Mouse (Mus musculus): ENCODE data around the gene Cdh26.

Gene Cdh26

DNA sequence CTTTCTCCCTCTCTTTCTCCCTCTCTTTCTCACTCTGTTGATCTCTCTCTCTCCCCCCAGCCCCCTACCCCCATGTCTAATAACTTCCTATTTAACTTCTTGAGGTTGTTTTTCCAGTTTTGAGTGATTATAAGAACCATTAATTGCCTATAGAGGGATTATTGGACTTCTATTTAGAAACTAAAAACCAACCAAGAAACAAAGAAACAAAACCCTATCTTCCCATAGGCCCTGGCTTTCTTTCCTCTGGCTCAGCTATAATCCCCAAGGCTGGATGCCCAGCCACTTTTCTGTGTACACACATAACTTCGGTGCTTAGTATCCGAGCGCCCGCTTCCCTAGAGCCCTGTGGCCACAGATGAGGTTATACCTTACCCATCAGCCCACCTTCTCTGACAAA is at the start of gene Cdh26:
Cdh26 (plus strand) TSS at position 301 of the 400 bp plus-strand sequence.
- DNase-seq (ENCODE audit: low spot score), result no peak

GRCm38 (mm10) chr2:178407053-178407815 is 23.1 kb upstream of the Cdh26 start, which contains the start of gene Sycp2:
Sycp2 (minus strand) TSS chr2:178407685.
- DNase-seq (ENCODE audit: low spot score), result no peak

- DNase-seq (ENCODE audit: low spot score), result no peak
These were observed 21.3 kb upstream of the Cdh26 start for GRCm38 (mm10) chr2:178409024-178409423.

- DNase-seq (ENCODE audit: low spot score), result no peak
These were observed 20.0 kb upstream of the Cdh26 start for GRCm38 (mm10) chr2:178410286-178410685.

GRCm38 (mm10) chr2:178412598-178412997 is 17.7 kb upstream of the Cdh26 start:
- peak; percentile 54 for DNase-seq (ENCODE audit: low spot score)

DNA sequence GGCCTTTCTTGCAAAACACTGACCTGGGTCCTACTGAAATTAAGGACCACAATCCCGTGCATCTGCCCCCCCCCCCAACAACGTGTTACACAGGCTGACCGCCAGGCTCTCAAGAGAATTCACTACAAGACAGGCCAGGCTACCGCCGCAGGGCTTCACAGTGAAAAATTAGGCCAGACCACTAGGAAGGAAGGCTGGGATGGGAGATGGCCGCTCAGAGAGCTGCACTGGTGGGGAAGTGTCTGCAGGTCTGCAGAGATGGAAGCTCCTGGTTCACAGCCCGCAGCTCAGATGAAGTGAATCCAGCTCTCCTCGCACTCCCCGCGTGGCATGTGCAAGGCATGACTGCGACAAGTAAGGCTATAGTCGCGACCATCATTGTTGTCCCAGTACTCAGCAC is 17.2 kb upstream of the Cdh26 start:
- no peak for DNase-seq (ENCODE audit: low spot score)

- no peak for DNase-seq (ENCODE audit: low spot score)
These were observed 16.7 kb upstream of the Cdh26 start for GRCm38 (mm10) chr2:178413481-178414260.

- peak; percentile 35 for DNase-seq (ENCODE audit: low spot score)
These were observed 15.8 kb upstream of the Cdh26 start, which contains the start of the genes Ppp1r3d and Fam217b for GRCm38 (mm10) chr2:178414261-178415149. Ppp1r3d (minus strand) TSS chr2:178414472. Fam217b (plus strand) TSS chr2:178414524.

DNA sequence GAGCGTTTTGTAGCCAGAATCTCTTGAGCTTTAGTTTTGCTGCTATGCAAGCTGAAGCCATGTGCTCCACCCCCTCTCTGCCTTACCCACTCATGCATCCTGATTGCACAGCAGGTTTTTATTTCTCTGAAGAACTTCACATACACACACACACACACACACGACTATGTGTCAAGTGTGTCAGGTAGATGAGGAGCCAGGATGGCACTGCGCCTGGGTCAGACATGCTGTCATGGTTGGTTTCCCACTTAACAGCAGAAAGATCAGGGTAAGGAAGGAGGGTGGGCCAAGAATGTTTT is 15.2 kb upstream of the Cdh26 start:
- DNase-seq (ENCODE audit: low spot score), result no peak

DNA sequence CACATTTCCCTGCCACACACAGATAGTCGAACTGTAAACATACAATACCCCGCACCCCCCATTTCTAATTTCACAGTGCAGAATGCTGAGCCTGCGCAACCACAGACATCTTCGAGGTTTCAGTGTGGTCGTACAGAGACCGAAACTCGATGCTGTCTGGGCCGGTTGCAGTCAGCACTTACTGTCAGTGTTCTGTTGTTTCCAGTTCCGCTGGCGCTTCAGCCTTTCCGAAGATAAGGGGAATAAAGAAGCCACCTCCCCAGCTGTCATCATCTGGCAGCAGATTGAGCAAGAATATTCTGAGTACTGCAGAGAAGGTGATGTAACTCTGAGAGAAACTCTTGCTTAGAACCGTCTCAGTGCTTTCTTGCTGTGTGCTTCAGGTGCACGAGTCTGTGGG is 13.9 kb upstream of the Cdh26 start:
- DNase-seq (ENCODE audit: low spot score), result peak; percentile 45

- DNase-seq (ENCODE audit: low spot score), result no peak
These were observed 13.4 kb upstream of the Cdh26 start for GRCm38 (mm10) chr2:178416970-178417369.

- no peak for DNase-seq (ENCODE audit: low spot score)
These were observed 9.8 kb upstream of the Cdh26 start for GRCm38 (mm10) chr2:178420576-178420975.

DNA sequence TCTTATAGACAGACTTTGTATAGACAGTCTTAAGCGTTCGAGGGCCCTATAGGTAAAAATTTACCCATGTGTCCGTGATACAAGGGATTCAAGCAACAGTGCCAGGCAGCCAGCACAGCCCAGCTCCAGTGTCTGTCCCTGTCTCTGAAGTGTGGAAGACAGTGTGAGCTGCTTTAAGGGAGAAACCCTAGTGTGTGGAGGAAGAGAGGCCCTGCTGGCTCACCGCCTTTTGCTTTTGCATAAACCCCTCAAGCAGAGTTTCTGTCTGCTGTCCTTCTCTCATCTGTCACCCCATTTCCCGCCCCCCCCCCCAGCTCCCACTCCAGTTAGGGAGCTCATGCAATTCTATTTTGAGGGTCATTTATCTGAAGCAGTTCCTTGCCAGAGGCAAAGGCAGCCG is 8.7 kb upstream of the Cdh26 start:
- no peak for DNase-seq (ENCODE audit: low spot score)

DNA sequence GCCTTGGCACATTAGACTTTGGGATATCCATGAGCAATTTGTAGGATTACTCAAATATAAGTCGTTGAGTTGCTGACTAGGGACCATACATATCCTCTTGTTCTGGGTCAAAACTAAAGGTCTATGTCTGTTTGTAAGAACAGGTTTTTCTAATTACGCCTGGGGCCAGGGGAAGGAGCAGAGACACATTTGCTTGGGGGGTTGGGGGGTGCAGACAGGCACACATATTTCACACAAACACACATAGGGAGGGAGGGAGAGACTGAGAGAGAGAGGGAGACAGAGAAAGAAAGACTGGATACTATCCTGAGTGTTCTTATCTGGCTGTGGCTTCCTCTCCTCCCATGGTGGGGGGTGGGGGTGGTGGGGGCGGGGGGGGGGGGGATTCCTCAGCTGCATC is 8.1 kb upstream of the Cdh26 start:
- DNase-seq (ENCODE audit: low spot score), result no peak

DNA sequence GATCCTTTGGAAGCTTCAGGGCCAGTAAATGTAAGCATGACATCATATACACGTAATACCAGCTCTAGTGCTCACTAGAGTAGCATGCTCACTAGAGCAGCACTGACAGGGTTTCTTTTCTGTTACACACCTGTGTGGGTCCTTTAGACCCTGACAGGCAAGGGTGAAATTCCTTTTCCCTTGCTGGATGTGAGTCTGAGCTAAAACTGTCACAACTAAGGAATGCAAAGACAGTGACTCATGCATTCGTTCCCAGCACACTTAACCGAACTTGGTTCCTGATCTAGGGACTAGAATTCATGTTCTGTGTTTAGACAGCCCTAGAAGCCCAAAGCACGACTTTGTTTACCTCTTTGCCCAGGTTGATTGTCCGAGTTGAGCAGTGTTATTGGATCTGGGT is 7.1 kb upstream of the Cdh26 start:
- DNase-seq (ENCODE audit: low spot score), result no peak

GRCm38 (mm10) chr2:178426229-178426628 is 4.1 kb upstream of the Cdh26 start:
- DNase-seq (ENCODE audit: low spot score), result no peak

DNA sequence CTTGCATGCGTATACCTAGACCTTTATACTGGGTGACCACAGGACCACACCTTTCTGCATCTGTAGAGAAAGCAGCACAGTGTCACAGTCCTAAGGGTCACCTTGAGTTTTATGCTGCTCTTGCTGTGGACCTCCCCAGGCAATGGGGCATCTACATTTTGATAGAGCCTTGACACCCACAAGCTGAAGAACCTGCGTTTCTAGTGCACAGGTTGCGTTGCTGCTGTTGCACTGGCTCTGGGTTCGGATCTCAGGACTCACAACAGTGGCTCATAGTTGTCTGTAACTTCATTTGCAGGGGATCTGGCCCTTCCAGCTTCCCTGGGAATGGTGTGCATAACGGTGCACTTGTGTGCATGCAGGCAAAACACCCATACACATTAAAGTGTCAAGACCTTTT is 3.1 kb upstream of the Cdh26 start:
- DNase-seq (ENCODE audit: low spot score), result no peak

GRCm38 (mm10) chr2:178428183-178428582 is 2.1 kb upstream of the Cdh26 start:
- no peak for DNase-seq (ENCODE audit: low spot score)

DNA sequence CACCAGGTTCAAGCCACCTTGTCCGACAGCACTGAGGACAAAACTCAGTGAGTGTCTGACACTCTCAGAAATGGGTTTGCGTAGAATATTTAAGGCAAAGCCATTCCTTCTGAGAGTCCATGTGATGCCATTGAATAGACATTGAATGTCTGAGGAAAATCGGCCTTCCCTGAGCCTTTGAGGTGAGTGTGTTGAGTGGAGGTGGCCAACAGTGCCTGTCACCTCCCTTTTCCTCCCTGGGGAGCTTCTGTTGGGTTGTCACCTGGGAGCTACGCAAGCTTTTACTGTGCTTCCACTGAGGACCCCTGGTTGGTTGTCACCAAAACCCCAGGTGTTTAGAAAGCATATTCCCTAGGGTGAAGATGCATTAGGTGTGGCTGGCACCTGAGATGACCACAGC is 1.7 kb upstream of the Cdh26 start:
- DNase-seq (ENCODE audit: low spot score), result no peak

- DNase-seq (ENCODE audit: low spot score), result no peak
These were observed 905 bp upstream of the Cdh26 start for GRCm38 (mm10) chr2:178429426-178429825.

DNA sequence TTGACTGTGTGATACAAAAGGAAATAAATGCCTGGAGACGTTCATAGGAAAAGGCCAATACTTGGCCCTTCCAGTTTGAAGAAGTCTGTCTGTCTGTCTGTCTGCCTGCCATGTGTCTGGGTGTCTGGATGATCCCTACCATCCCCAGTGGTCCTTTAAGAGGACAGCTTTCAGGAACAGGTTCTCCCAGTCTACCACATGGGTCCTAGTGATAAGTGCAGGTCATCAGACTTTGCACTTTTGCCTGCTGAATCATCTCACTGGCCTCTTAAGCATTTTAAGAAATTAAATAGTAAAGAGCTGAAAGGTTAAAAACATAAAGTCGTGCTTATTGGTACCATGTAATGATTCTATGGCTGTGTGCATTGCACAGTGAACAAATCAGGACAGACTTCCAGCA is 3.2 kb downstream of the Cdh26 start:
- no peak for DNase-seq (ENCODE audit: low spot score)

- DNase-seq (ENCODE audit: low spot score), result no peak
These were observed 3.6 kb downstream of the Cdh26 start for GRCm38 (mm10) chr2:178433903-178434302.
